Mouse (Mus musculus) erythroblast, embryonic 14.5 days (primary cell): ENCODE data around the gene Pax5.

ENCODE experiments used
- GATA1 ChIP-seq: IDR thresholded peaks from 2 replicates; pipeline ENCODE4 v1.6.1; 2012; ENCODE audit warnings: low read length, inconsistent platforms, mixed read lengths
- TAL1 ChIP-seq: IDR thresholded peaks from 3 replicates; pipeline ENCODE4 v1.6.1; 2012; ENCODE audit warnings: low read length, inconsistent platforms, mixed read lengths

GRCm38 (mm10) chr4:44705967-44706366 is 4.3 kb downstream of the Pax5 start:
- TF ChIP-seq GATA1 (no peak), TAL1 (no peak)
